Mouse (Mus musculus): Measurements from ENCODE around the gene Tufm.
"Not testable (repeated sequence)": the region's sequence is repeated elsewhere in the genome, so short reads cannot be mapped to it uniquely, and the experiment has no call there.

The Tufm gene

GRCm38 (mm10) chr7:126465246-126466030 lies 21.7 kb upstream of the Tufm start:
- no peak for DNase-seq (ENCODE audit: low spot score in 2 of 2)

GRCm38 (mm10) chr7:126466116-126466515 lies 21.0 kb upstream of the Tufm start:
- no peak for DNase-seq (ENCODE audit: low spot score in 2 of 2)

GRCm38 (mm10) chr7:126466707-126467106 lies 20.5 kb upstream of the Tufm start:
- no peak for DNase-seq (ENCODE audit: low spot score in 2 of 2)

GRCm38 (mm10) chr7:126467271-126467670 lies 19.9 kb upstream of the Tufm start:
- DNase-seq (ENCODE audit: low spot score in 2 of 2), result no peak

- DNase-seq (ENCODE audit: low spot score in 2 of 2), result no peak
Observed at GRCm38 (mm10) chr7:126467834-126468627, 19.1 kb upstream of the Tufm start.

- DNase-seq (ENCODE audit: low spot score in 2 of 2), result no peak
Observed at GRCm38 (mm10) chr7:126470077-126470476, 17.1 kb upstream of the Tufm start.

- no peak for DNase-seq (ENCODE audit: low spot score in 2 of 2)
Observed at GRCm38 (mm10) chr7:126471361-126471760, 15.8 kb upstream of the Tufm start.

- no peak for DNase-seq (ENCODE audit: low spot score in 2 of 2)
Observed at GRCm38 (mm10) chr7:126471853-126472252, 15.3 kb upstream of the Tufm start.

GRCm38 (mm10) chr7:126472306-126472705 lies 14.9 kb upstream of the Tufm start:
- no peak for DNase-seq (ENCODE audit: low spot score in 2 of 2)

- no peak for DNase-seq (ENCODE audit: low spot score in 2 of 2)
Observed at GRCm38 (mm10) chr7:126472713-126473112, 14.4 kb upstream of the Tufm start.

GRCm38 (mm10) chr7:126473470-126474086 lies 13.6 kb upstream of the Tufm start:
- no peak for DNase-seq (ENCODE audit: low spot score in 2 of 2)

- DNase-seq (ENCODE audit: low spot score in 2 of 2), result no peak
Observed at GRCm38 (mm10) chr7:126474486-126474955, 12.6 kb upstream of the Tufm start.

- DNase-seq (ENCODE audit: low spot score in 2 of 2), result peak; percentile 87 to 88
Observed at GRCm38 (mm10) chr7:126474993-126475581, 12.1 kb upstream of the Tufm start, which contains the start of gene Sh2b1. Sh2b1 (minus strand) TSS chr7:126475424.

GRCm38 (mm10) chr7:126481699-126482098 lies 5.5 kb upstream of the Tufm start:
- DNase-seq (ENCODE audit: low spot score in 2 of 2), result no peak

- DNase-seq (ENCODE audit: low spot score in 2 of 2), result peak in 1 of 2 experiments; percentile 63
Observed at GRCm38 (mm10) chr7:126482392-126482871, 4.7 kb upstream of the Tufm start.

GRCm38 (mm10) chr7:126487617-126488385 lies 640 bp downstream of the Tufm start:
- not testable (repeated sequence) for DNase-seq (ENCODE audit: low spot score in 2 of 2)

- no peak for DNase-seq (ENCODE audit: low spot score in 2 of 2)
Observed at GRCm38 (mm10) chr7:126491005-126491404, 3.8 kb downstream of the Tufm start.

GRCm38 (mm10) chr7:126491973-126492372 lies 4.8 kb downstream of the Tufm start:
- DNase-seq (ENCODE audit: low spot score in 2 of 2), result no peak

GRCm38 (mm10) chr7:126494120-126494519 lies 7.0 kb downstream of the Tufm start:
- DNase-seq (ENCODE audit: low spot score in 2 of 2), result no peak

- no peak for DNase-seq (ENCODE audit: low spot score in 2 of 2)
Observed at GRCm38 (mm10) chr7:126496475-126496874, 9.3 kb downstream of the Tufm start.

- DNase-seq (ENCODE audit: low spot score in 2 of 2), result no peak
Observed at GRCm38 (mm10) chr7:126497966-126498365, 10.8 kb downstream of the Tufm start.

All from frontal cortex, postnatal 10 days (tissue).